Mouse (Mus musculus) thymus, postnatal 0 days (tissue): Measurements from ENCODE around the gene Gdf7. TPM values are rescaled to one million over a fixed set of nuclear protein-coding genes. Genes with fewer than 3 reads are reported as not detected.

Experiments
- DNase-seq: peaks from one replicate; pipeline ENCODE4 v3.0.0-alpha.2; 2015; ENCODE audit warnings: low spot score
- polyA plus RNA-seq: library from polyadenylated mRNA; unstranded; fragments of >200 nt; fragmentation: Nextera tagmentation; extraction: Ambion mirVana; gene quantifications from 2 replicates; pipeline ENCODE4 v1.2.1, GENCODE M21; 2015

Gdf7 gene
- polyA plus RNA-seq, 1 experiment from 2014 or later, result not detected

DNA sequence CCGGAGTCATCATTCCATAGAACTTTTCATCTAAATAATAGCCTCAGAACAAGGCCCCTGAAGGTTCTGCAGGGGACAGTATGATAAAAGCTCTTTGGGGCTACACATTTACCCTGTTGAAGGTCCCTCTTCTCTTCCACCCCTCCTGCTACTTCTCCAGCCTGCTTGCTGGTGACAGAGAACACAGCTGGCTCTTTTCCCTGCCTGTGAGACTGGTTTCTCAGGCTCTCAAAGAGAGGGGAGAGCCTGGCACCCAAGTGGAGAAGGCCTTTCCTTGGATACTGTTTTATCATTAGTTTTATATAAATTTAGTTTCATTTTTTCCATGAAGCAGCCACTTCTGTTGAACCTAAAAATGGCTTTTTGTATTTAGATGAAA, 25.9 kb upstream of the Gdf7 start:
- no peak for DNase-seq

- DNase-seq, result peak; percentile 88
Measured at GRCm38 (mm10) chr12:8326825-8327674, 25.3 kb upstream of the Gdf7 start.

DNA sequence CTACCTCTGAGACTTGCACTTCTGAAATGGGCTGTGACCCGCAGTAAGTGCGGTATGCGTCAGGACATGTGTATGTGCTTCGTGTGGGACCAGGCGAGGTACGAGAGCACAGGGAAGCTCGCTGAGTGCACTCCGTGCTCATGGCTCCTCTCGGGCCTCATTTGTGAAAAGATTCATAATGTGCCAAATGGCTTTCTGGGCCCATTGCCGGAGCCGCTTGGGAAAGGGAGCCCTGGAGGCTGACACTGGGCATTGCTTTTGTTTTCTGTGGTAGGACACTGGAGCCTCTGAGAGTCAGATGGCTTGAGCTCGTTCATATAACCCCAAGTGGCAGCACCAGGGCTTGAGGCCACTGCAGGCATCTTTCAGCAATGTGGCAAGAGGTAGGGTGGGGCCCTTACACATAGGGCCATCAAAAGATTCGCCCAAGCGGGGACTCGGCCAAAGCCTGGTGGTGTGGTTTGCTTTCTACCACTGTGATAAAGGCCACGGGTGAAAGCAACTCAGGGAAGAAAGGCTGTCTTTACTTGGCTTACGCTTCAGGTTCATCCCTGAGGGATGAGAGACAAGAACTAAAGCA, 24.3 kb upstream of the Gdf7 start:
- DNase-seq, result no peak

DNA sequence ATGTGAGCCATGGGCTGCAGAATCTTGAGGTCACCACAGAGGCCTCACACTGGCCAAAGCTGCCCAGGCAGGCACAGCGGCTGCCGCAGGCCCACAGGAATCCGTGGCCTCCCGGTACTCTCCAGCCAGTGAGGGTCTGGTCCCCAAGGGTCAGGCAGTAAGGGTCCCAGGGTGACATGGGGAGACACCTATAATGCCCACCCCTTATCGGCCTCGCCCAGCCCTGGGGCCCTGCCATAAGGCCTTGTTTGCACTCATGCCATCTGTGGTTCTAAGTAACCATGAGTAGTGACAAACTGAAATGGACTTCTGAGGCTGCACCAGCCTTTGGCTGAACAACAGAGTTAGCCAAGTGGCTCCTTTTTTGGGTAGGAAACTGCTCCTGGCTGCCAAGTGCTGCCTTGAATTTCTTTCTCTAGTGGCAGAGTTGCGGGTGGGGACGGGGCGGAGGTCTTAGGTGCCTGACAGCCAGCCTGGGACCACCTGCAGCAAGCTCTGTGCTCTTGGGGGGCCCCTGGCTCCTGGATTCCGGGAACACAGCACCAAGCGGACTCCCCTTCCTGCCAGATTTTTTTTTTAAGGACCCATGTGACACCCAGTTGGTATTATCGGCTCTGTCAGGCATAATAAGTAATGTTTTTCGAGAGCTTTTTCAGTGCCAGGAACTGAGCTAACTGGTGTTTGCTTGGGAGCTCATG, 23.6 kb upstream of the Gdf7 start:
- DNase-seq, result no peak

DNA sequence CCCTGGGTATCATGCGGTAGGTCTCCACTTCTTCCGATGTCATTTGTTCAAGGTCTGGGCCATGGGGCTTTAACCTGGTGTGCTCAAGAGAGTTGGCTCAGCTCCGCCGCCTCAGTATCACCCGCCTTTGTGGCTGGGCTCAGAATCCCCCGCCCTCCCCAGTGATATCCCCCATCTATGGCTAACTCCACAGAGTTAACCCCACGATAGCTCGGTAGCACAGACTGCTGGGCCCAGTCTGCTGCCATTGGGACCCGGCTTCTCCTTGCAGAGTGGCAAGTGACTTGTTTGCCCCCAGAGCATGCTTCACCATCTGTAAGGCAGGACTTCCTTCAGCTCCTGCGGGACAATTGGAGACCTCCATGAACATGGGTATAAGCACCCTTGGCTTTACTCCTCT, 22.3 kb upstream of the Gdf7 start:
- no peak for DNase-seq

DNA sequence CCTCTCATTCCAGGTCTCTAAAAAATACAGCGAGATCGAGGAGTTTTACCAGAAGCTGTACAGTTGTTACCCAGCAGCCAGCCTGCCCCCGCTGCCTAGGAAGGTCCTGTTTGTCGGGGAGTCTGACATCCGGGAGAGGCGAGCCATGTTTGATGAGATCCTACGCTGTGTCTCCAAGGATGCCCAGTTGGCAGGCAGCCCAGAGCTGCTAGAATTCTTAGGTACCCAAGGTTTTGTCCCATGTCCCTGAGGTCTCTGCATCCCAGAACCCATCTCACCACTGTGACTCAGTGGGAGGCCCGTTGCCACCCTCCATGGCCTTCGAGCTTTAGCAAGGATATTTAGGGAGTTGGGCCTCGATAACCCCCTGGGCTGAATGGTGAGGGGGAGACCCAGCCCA, 19.8 kb upstream of the Gdf7 start:
- DNase-seq, result no peak

GRCm38 (mm10) chr12:8320084-8320713, 18.4 kb upstream of the Gdf7 start:
- DNase-seq, result peak; percentile 52

GRCm38 (mm10) chr12:8316541-8316940, 14.8 kb upstream of the Gdf7 start:
- DNase-seq, result no peak

GRCm38 (mm10) chr12:8313773-8314172, 12.0 kb upstream of the Gdf7 start:
- DNase-seq, result no peak

GRCm38 (mm10) chr12:8313270-8313771, 11.6 kb upstream of the Gdf7 start, which contains the start of gene Hs1bp3:
Gene Hs1bp3, plus strand, starts transcription at chr12:8313432.
- peak; percentile 81 for DNase-seq

DNA sequence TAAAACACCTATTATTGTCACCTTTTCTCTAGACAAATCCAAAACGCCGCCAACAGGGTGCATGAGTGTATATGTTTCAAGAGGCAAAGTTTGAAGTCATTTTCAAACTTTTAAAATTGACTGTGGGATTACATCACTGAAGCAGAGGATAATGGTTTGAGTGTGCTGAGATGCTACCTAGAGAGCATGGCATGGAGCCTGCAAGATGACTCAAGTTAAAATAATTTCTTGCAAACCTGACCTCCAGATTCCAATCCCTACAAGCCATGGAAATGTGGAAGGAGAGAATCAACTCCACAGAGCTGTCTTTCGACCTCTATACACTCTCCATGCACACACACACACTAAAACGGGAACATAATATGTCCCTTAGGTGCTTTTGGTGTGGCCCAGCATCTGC, 10.5 kb upstream of the Gdf7 start:
- DNase-seq, result no peak

- no peak for DNase-seq
Measured at GRCm38 (mm10) chr12:8310992-8311391, 9.2 kb upstream of the Gdf7 start.

DNA sequence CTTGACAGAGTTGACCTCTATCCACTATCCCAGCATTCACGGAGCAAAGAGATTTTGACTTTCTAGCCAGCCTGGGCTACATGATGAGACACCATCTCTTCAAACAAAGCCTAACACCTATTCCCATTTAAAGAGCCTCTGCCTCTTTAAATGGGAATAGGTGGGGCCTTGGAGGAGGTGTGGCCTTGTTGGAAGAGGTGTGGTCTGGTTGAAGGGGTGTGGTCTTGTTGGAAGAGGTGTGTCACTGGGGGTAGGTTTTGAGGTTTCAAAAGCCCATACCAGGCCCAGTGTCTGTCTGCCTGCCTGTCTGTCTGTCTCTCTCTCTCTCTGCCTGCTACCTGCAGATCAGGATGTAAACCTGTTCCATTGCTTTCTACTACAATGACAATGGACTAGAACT, 5.2 kb upstream of the Gdf7 start:
- DNase-seq, result no peak

DNA sequence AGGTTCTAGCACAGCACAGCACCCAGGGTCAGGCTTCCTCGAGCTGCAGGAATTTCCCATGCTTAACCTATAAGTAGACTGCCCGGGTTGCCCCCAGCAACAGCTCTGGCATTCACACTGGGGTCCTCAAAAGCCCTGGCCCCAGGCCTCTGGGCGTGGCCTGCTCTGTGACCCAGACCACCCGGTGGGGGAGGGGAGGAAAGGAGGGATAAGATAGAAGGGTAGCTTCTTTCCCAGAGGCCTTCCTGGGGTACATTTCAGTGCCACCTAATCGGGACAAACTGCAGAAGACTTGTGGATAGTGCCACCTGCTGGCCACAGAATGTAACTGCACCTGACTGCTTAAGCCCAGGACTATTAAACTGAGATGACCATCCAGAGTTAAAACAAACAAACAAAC, 4.7 kb upstream of the Gdf7 start:
- DNase-seq, result peak; percentile 60

DNA sequence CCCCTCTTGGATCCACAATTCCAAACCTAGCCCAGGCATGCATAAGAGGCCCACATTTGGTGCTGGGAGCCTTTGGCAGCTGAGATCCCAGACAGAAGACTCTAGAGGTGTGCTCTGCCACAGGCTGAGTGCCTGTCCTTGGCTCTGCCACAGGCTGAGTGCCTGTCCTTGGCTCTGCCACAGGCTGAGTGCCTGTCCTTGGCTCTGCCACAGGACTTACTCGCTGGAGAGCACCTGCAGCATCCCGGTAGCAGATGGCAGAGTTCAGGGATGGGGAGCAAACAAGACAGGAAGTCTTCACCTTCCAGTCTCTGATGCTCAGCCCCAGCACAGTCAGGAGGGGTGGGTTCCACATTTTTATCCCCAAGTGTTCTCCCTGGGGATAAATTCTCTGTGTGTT, 3.5 kb upstream of the Gdf7 start:
- no peak for DNase-seq

DNA sequence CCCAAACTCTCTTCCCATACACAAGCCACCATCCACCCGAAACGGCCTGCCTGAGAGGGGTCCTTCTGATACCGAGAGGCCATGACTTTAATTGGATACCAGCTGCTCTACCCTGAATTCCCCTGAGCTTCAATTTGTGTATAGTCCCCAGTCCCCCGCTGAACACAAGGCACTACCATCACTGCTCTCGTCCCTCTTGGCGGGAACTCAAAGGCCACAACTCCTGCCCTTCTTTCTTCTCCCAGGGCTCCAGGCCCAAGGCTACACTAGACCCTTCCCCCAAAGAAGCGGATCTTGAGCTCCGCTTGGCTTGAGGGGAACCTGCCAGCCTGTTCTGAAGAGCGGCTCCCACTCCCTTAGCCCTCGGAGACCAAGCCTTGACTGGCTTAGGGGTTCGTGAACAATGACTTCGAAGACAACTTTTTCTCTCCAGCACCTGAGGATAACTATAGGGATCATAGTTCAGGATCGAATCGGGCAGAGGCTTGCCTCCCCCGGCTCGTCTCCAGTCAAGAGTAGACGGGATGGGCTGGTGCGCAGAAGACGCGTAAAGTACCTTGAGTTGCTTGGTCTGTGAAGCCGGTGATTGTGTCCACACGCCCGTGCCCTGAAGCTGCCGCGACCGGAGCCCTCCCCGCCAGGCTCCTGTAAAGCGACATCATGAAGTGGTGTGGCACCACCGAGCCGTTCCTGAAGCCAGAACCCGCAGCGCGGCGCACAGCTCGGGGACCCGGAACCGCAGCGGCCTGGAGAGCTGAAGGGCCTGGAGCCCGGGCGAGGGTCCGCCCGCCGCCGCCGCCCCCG, 541 bp downstream of the Gdf7 start:
- no peak for DNase-seq

GRCm38 (mm10) chr12:8300521-8300920, 1.2 kb downstream of the Gdf7 start:
- DNase-seq, result no peak

DNA sequence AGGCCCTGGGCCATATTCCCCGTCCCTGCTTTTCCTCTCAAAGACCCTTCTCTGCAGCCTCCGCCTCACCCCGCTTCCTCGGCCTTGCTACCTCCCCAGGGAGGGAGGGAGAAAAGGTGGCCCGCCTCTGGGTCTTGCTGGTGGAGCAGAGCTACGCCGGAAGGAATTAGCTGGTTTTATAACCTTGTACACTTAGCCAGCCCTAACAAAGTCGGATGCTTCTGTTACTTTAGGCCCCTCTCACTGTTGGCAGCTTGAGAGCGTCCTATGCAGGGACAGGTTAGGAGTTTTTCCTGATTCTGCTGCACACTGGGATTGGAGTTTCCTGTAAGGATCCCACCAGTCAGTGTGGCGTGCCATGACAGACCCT, 1.7 kb downstream of the Gdf7 start:
- DNase-seq, result no peak

- DNase-seq, result no peak
Measured at GRCm38 (mm10) chr12:8299143-8300110, 2.3 kb downstream of the Gdf7 start.
